Mouse (Mus musculus) thymus, adult 2 months (tissue): Measurements from ENCODE around the gene Bhlhe23. TPM values are rescaled to one million over a fixed set of nuclear protein-coding genes. Genes with fewer than 3 reads are reported as not detected.

ENCODE experiments used
- DNase-seq: peaks from one replicate; pipeline ENCODE4 v3.0.0; 2021
- H3K27ac ChIP-seq: fragments of 200-500 bp; 2 replicates; pipeline ENCODE4 v1.5.1; 2012; ENCODE audit warnings: low read length, control low read depth; ENCODE audit not compliant: control insufficient read depth, insufficient read depth
- H3K27me3 ChIP-seq: fragments of 200-500 bp; 2 replicates; pipeline ENCODE4 v1.6.1; 2012; ENCODE audit warnings: mild to moderate bottlenecking, low read length, moderate library complexity, mixed read lengths; ENCODE audit not compliant: control insufficient read depth, insufficient read depth
- H3K36me3 ChIP-seq: fragments of 200-500 bp; 2 replicates; pipeline ENCODE4 v1.6.1; 2012; ENCODE audit warnings: mild to moderate bottlenecking, low read length, moderate library complexity; ENCODE audit not compliant: control insufficient read depth, insufficient read depth
- H3K4me1 ChIP-seq: fragments of 200-500 bp; replicated peaks from 2 replicates; pipeline ENCODE4 v1.6.1; 2012; ENCODE audit warnings: low read length; ENCODE audit not compliant: control insufficient read depth, insufficient read depth
- H3K4me3 ChIP-seq: fragments of 200-500 bp; 2 replicates; pipeline ENCODE4 v1.5.1; 2012; ENCODE audit warnings: mild to moderate bottlenecking, low read length, control low read depth, moderate library complexity; ENCODE audit not compliant: control insufficient read depth, insufficient read depth
- CTCF ChIP-seq: fragments of 200-500 bp; IDR thresholded peaks from 2 replicates; pipeline ENCODE4 v1.5.1; 2012; ENCODE audit warnings: mild to moderate bottlenecking, control low read depth, low read length, moderate library complexity, borderline replicate concordance; ENCODE audit not compliant: control insufficient read depth, poor library complexity, insufficient read depth; ENCODE audit errors: extremely low read depth
- POLR2A ChIP-seq: fragments of 200-500 bp; IDR thresholded peaks from 2 replicates; pipeline ENCODE4 v1.6.1; 2012; ENCODE audit warnings: mild to moderate bottlenecking, low read length, control low read depth, moderate library complexity; ENCODE audit not compliant: control insufficient read depth, poor library complexity, insufficient read depth; ENCODE audit errors: extremely low read depth
- WGBS: fragments of 180-500 bp; shearing (Covaris S2); methylation state at CpG from one replicate; pipeline ENCODE4 v1.1.7; 2018; 5-methylcytosine and 5-hydroxymethylcytosine counted together
- polyA plus RNA-seq: library from polyadenylated mRNA; depleted of rRNA; stranded (reverse); fragments of >200 nt; gene quantifications from 2 replicates; pipeline ENCODE4 v1.2.3, GENCODE M21; 2012

Gene Bhlhe23
- polyA plus RNA-seq, 1 experiment, result 0.16 TPM

- TF ChIP-seq POLR2A (no peak), CTCF (no peak)
- 5% methylated on average over 8 of the region's 8 CpGs for WGBS
- Histone ChIP-seq H3K4me1 (no peaks in the 10 kb centered on the region), H3K4me3 (no peak overlapping the region), H3K27me3 (no peaks in the 10 kb centered on the region), H3K36me3 (no peaks in the 10 kb centered on the region), H3K27ac (no peak overlapping the region)
- no peak for DNase-seq
These were observed 20.8 kb downstream of the Bhlhe23 start for GRCm38 (mm10) chr2:180755896-180756295.

DNA sequence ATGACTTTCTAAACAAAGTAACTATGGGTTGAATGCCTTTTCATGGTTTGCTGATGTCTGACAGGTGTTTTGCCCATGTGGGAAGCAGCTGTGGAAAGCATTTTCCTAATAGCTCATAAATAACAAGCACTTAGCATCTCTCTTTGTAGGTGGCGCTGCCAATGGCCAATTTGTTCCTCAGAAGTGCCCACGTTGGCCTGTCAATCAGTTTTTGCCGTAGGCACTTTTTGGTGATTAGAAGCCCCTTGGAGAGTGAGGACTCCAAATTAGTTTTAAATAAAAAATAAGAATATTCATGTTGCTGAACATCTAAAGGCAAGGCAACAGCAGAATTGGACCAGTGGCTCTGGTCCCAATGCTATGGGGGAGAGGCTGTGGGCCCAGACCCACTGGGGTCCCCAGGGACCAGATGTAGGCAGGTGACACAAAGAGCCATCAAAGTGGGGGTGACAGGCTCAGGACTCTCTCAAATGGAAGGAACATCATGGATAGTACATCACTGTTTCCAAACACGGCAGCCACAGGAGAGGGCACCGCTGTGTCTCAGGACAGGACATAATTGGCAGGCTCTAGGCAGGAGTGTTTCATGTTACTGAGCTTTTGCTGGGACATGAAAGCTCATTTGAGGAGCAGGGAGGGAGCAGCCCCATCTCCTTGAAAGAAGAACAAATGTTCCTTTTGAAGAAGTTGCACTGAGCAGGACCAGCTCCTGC is 21.6 kb downstream of the Bhlhe23 start:
- Histone ChIP-seq H3K27ac (no peak overlapping the region), H3K4me3 (no peak overlapping the region), H3K4me1 (no peaks in the 10 kb centered on the region), H3K36me3 (no peaks in the 10 kb centered on the region), H3K27me3 (no peaks in the 10 kb centered on the region)
- no peak for TF ChIP-seq POLR2A
- no peak for DNase-seq
- 85% methylated on average over 5 of the region's 5 CpGs for WGBS

GRCm38 (mm10) chr2:180748904-180749303 is 27.8 kb downstream of the Bhlhe23 start:
- no peaks in the 10 kb centered on the region for H3K27me3 ChIP-seq
- H3K4me3 ChIP-seq, result no peak overlapping the region
- DNase-seq, result no peak
- H3K36me3 ChIP-seq, result no peaks in the 10 kb centered on the region
- no peaks in the 10 kb centered on the region for H3K4me1 ChIP-seq
- TF ChIP-seq POLR2A (no peak), CTCF (no peak)
- no peak overlapping the region for H3K27ac ChIP-seq
- 63% methylated on average over 5 of the region's 5 CpGs for whole genome bisulfite sequencing

- H3K27ac ChIP-seq, result no peak overlapping the region
- no peak for TF ChIP-seq POLR2A
- TF ChIP-seq CTCF, result no peak
- H3K4me3 ChIP-seq, result no peak overlapping the region
- WGBS, result 55% methylated on average over 5 of the region's 5 CpGs
- H3K36me3 ChIP-seq, result no peaks in the 10 kb centered on the region
- no peaks in the 10 kb centered on the region for H3K4me1 ChIP-seq
- no peaks in the 10 kb centered on the region for H3K27me3 ChIP-seq
- no peak for DNase-seq
These were observed 30.0 kb downstream of the Bhlhe23 start for GRCm38 (mm10) chr2:180746569-180747192.

DNA sequence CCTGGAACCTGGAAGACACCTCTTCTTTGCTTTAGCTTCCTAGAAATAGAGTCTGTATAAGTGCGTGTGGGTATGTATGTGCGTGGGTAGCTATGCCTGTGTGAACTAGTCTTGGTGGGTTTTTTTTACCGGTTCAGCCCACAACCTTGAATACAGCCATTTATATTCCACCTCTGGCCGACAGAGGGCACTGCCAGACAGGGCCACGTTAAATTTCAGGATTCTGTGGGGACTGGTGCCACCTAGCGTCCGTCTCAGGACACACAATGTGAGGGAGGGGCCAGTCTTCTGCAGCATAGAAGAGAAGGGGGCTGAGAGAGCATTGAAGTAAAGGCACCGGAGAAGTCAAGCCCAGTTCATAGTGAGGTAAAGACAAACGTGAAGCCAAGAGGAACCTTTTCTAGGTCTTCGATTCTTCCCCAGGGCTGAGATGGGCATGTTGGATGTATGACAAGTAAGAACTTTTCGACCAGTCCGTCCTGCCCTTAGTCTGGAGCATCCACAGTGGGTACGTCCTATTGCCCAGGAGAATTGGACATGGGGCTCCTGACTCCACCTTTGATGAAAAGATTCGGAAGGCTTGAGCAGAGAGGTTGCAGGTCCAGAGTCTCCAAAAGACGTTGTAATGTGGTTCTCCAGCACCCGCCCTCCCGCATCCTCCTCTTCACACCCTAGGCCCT is 31.3 kb downstream of the Bhlhe23 start:
- WGBS, result 35% methylated on average over 17 of the region's 17 CpGs
- peak; percentile 89 for DNase-seq
- H3K4me1 ChIP-seq, result no peaks in the 10 kb centered on the region

GRCm38 (mm10) chr2:180743321-180743720 is 33.4 kb downstream of the Bhlhe23 start:
- no peak for TF ChIP-seq POLR2A
- TF ChIP-seq CTCF, result no peak
- 94% methylated on average over 2 of the region's 2 CpGs for WGBS
- no peak overlapping the region for H3K4me3 ChIP-seq
- no peaks in the 10 kb centered on the region for H3K27me3 ChIP-seq
- H3K27ac ChIP-seq, result no peak overlapping the region
- no peak for DNase-seq
- H3K4me1 ChIP-seq, result no peaks in the 10 kb centered on the region
- H3K36me3 ChIP-seq, result no peaks in the 10 kb centered on the region

More for the DNA sequence above, 31.3 kb downstream of the Bhlhe23 start:
- Histone ChIP-seq H3K4me3 (no peak overlapping the region), H3K27me3 (no peaks in the 10 kb centered on the region), H3K36me3 (no peaks in the 10 kb centered on the region), H3K27ac (no peak overlapping the region)
- TF ChIP-seq POLR2A, result no peak
- TF ChIP-seq CTCF, result peak; percentile 98

DNA sequence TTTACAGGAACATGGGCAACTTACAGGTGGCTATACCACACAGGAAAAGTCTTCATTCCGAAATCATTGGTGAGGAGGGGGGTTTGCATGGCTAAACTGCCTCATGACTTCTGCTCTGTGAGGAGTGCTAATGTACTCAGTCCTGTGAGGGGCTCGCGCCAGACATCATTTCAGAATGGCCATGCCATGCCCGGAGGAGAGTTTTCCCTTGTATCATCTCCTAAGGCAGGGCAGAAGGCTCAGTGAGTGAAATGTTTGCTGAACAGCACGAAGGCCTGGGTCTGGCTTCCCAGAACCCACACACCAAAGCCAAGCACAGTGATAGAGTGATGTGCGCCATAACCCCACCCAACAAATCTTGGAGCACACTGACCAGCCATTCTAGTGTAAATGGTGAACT is 33.9 kb downstream of the Bhlhe23 start:
- TF ChIP-seq CTCF (no peak), POLR2A (no peak)
- DNase-seq, result no peak
- WGBS, result 89% methylated on average over 6 of the region's 6 CpGs
- H3K27ac ChIP-seq, result no peak overlapping the region
- H3K27me3 ChIP-seq, result no peaks in the 10 kb centered on the region
- H3K36me3 ChIP-seq, result no peaks in the 10 kb centered on the region
- H3K4me3 ChIP-seq, result no peak overlapping the region
- H3K4me1 ChIP-seq, result no peaks in the 10 kb centered on the region
